Mouse (Mus musculus): ENCODE results near the gene Mns1. TPM values are rescaled to one million over a fixed set of nuclear protein-coding genes. Genes with fewer than 3 reads are reported as not detected.

The Mns1 gene
- polyA plus RNA-seq, 1 experiment from 2014 or later: 13.7 TPM

GRCm38 (mm10) chr9:72403421-72403820, 34.4 kb upstream of the Mns1 start:
- WGBS: 75% methylated on average over 6 of the region's 6 CpGs
- no peaks in the 10 kb centered on the region for H3K36me3 ChIP-seq (ENCODE audit: control insufficient read depth, insufficient read depth, low read length)
- no peaks in the 10 kb centered on the region for H3K27me3 ChIP-seq (replicated peaks; ENCODE audit: control insufficient read depth, insufficient read depth, low read length)
- no peak overlapping the region for H3K4me2 ChIP-seq (ENCODE audit: low read depth, low read length)
- H3K9me3 ChIP-seq (ENCODE audit: control insufficient read depth, low read length): no peaks in the 10 kb centered on the region
- H3K4me3 ChIP-seq (ENCODE audit: low read length): no peak overlapping the region
- no peak overlapping the region for H3K27ac ChIP-seq (ENCODE audit: low read length)
- ATAC-seq: no peak
- H3K9ac ChIP-seq (ENCODE audit: low read depth, low read length): no peak overlapping the region
- no peaks in the 10 kb centered on the region for H3K4me1 ChIP-seq (ENCODE audit: control insufficient read depth, insufficient read depth, low read length)

GRCm38 (mm10) chr9:72404446-72404845, 33.4 kb upstream of the Mns1 start:
- H3K36me3 ChIP-seq (ENCODE audit: control insufficient read depth, insufficient read depth, low read length): no peaks in the 10 kb centered on the region
- no peak overlapping the region for H3K9ac ChIP-seq (ENCODE audit: low read depth, low read length)
- H3K27ac ChIP-seq (ENCODE audit: low read length): no peak overlapping the region
- no peaks in the 10 kb centered on the region for H3K27me3 ChIP-seq (replicated peaks; ENCODE audit: control insufficient read depth, insufficient read depth, low read length)
- H3K4me1 ChIP-seq (ENCODE audit: control insufficient read depth, insufficient read depth, low read length): no peaks in the 10 kb centered on the region
- no peak overlapping the region for H3K4me3 ChIP-seq (ENCODE audit: low read length)
- ATAC-seq: no peak
- no peaks in the 10 kb centered on the region for H3K9me3 ChIP-seq (ENCODE audit: control insufficient read depth, low read length)
- no peak overlapping the region for H3K4me2 ChIP-seq (ENCODE audit: low read depth, low read length)
- 89% methylated on average over 8 of the region's 8 CpGs for WGBS

- H3K27ac ChIP-seq (ENCODE audit: low read length): no peak overlapping the region
- no peaks in the 10 kb centered on the region for H3K4me1 ChIP-seq (ENCODE audit: control insufficient read depth, insufficient read depth, low read length)
- H3K4me2 ChIP-seq (ENCODE audit: low read depth, low read length): no peak overlapping the region
- no peaks in the 10 kb centered on the region for H3K9me3 ChIP-seq (ENCODE audit: control insufficient read depth, low read length)
- H3K27me3 ChIP-seq (replicated peaks; ENCODE audit: control insufficient read depth, insufficient read depth, low read length): no peaks in the 10 kb centered on the region
- no peak overlapping the region for H3K4me3 ChIP-seq (ENCODE audit: low read length)
- H3K9ac ChIP-seq (ENCODE audit: low read depth, low read length): no peak overlapping the region
- no peak for ATAC-seq
- WGBS: 71% methylated on average over 3 of the region's 3 CpGs
- H3K36me3 ChIP-seq (ENCODE audit: control insufficient read depth, insufficient read depth, low read length): no peaks in the 10 kb centered on the region
Observed at GRCm38 (mm10) chr9:72404934-72405333, 32.9 kb upstream of the Mns1 start.

GRCm38 (mm10) chr9:72405882-72406638, 31.8 kb upstream of the Mns1 start:
- 79% methylated on average over 9 of the region's 9 CpGs for WGBS
- Histone ChIP-seq H3K36me3 (ENCODE audit: control insufficient read depth, insufficient read depth, low read length) (no peaks in the 10 kb centered on the region), H3K9me3 (ENCODE audit: control insufficient read depth, low read length) (no peaks in the 10 kb centered on the region), H3K4me2 (ENCODE audit: low read depth, low read length) (no peak overlapping the region), H3K4me1 (ENCODE audit: control insufficient read depth, insufficient read depth, low read length) (no peaks in the 10 kb centered on the region), H3K27me3 (replicated peaks; ENCODE audit: control insufficient read depth, insufficient read depth, low read length) (no peaks in the 10 kb centered on the region), H3K9ac (ENCODE audit: low read depth, low read length) (no peak overlapping the region), H3K27ac (ENCODE audit: low read length) (no peak overlapping the region), H3K4me3 (ENCODE audit: low read length) (no peak overlapping the region)
- no peak for ATAC-seq

- H3K9me3 ChIP-seq (ENCODE audit: control insufficient read depth, low read length): no peaks in the 10 kb centered on the region
- H3K27me3 ChIP-seq (replicated peaks; ENCODE audit: control insufficient read depth, insufficient read depth, low read length): no peaks in the 10 kb centered on the region
- no peaks in the 10 kb centered on the region for H3K4me1 ChIP-seq (ENCODE audit: control insufficient read depth, insufficient read depth, low read length)
- no peak overlapping the region for H3K27ac ChIP-seq (ENCODE audit: low read length)
- peak overlapping the region; percentile 32; the same call in 1 of the 2 replicates for H3K4me3 ChIP-seq (ENCODE audit: low read length)
- 10% methylated on average over 12 of the region's 12 CpGs for WGBS
- no peaks in the 10 kb centered on the region for H3K36me3 ChIP-seq (ENCODE audit: control insufficient read depth, insufficient read depth, low read length)
- peak overlapping the region; percentile 46; the same call in 1 of the 2 replicates for H3K9ac ChIP-seq (ENCODE audit: low read depth, low read length)
- H3K4me2 ChIP-seq (ENCODE audit: low read depth, low read length): peak overlapping the region; percentile 43
- peak; percentile 86 for ATAC-seq
Observed at GRCm38 (mm10) chr9:72408131-72408586, 29.7 kb upstream of the Mns1 start.

- ATAC-seq: peak; percentile 83
- no peaks in the 10 kb centered on the region for H3K9me3 ChIP-seq (ENCODE audit: control insufficient read depth, low read length)
- H3K4me2 ChIP-seq (ENCODE audit: low read depth, low read length): no peak overlapping the region
- no peak overlapping the region for H3K9ac ChIP-seq (ENCODE audit: low read depth, low read length)
- no peak overlapping the region for H3K27ac ChIP-seq (ENCODE audit: low read length)
- no peaks in the 10 kb centered on the region for H3K36me3 ChIP-seq (ENCODE audit: control insufficient read depth, insufficient read depth, low read length)
- H3K27me3 ChIP-seq (replicated peaks; ENCODE audit: control insufficient read depth, insufficient read depth, low read length): no peaks in the 10 kb centered on the region
- no peaks in the 10 kb centered on the region for H3K4me1 ChIP-seq (ENCODE audit: control insufficient read depth, insufficient read depth, low read length)
- 43% methylated on average over 15 of the region's 15 CpGs for WGBS
- no peak overlapping the region for H3K4me3 ChIP-seq (ENCODE audit: low read length)
Observed at GRCm38 (mm10) chr9:72409381-72410225, 28.2 kb upstream of the Mns1 start.

- Histone ChIP-seq H3K36me3 (ENCODE audit: control insufficient read depth, insufficient read depth, low read length) (no peaks in the 10 kb centered on the region), H3K4me2 (ENCODE audit: low read depth, low read length) (no peak overlapping the region), H3K4me3 (ENCODE audit: low read length) (no peak overlapping the region), H3K9me3 (ENCODE audit: control insufficient read depth, low read length) (no peaks in the 10 kb centered on the region), H3K27me3 (replicated peaks; ENCODE audit: control insufficient read depth, insufficient read depth, low read length) (no peaks in the 10 kb centered on the region), H3K9ac (ENCODE audit: low read depth, low read length) (no peak overlapping the region), H3K27ac (ENCODE audit: low read length) (no peak overlapping the region), H3K4me1 (ENCODE audit: control insufficient read depth, insufficient read depth, low read length) (no peaks in the 10 kb centered on the region)
- no peak for ATAC-seq
- 91% methylated on average over 2 of the region's 2 CpGs for WGBS
Observed at GRCm38 (mm10) chr9:72411746-72412145, 26.1 kb upstream of the Mns1 start.

GRCm38 (mm10) chr9:72418443-72418842, 19.4 kb upstream of the Mns1 start:
- peaks cover 3% of the 10 kb centered on the region; the same call in 1 of the 2 replicates for H3K4me1 ChIP-seq (ENCODE audit: control insufficient read depth, insufficient read depth, low read length)
- no peaks in the 10 kb centered on the region for H3K27me3 ChIP-seq (replicated peaks; ENCODE audit: control insufficient read depth, insufficient read depth, low read length)
- no peak overlapping the region for H3K27ac ChIP-seq (ENCODE audit: low read length)
- no peaks in the 10 kb centered on the region for H3K9me3 ChIP-seq (ENCODE audit: control insufficient read depth, low read length)
- 90% methylated on average over 3 of the region's 3 CpGs for WGBS
- no peak for ATAC-seq
- no peak overlapping the region for H3K4me2 ChIP-seq (ENCODE audit: low read depth, low read length)
- H3K36me3 ChIP-seq (ENCODE audit: control insufficient read depth, insufficient read depth, low read length): no peaks in the 10 kb centered on the region
- H3K9ac ChIP-seq (ENCODE audit: low read depth, low read length): no peak overlapping the region
- no peak overlapping the region for H3K4me3 ChIP-seq (ENCODE audit: low read length)

GRCm38 (mm10) chr9:72420490-72420889, 17.3 kb upstream of the Mns1 start:
- Histone ChIP-seq H3K4me3 (ENCODE audit: low read length) (no peak overlapping the region), H3K4me1 (ENCODE audit: control insufficient read depth, insufficient read depth, low read length) (peaks cover 3% of the 10 kb centered on the region; the same call in 1 of the 2 replicates), H3K36me3 (ENCODE audit: control insufficient read depth, insufficient read depth, low read length) (no peaks in the 10 kb centered on the region), H3K9me3 (ENCODE audit: control insufficient read depth, low read length) (no peaks in the 10 kb centered on the region), H3K4me2 (ENCODE audit: low read depth, low read length) (no peak overlapping the region), H3K27ac (ENCODE audit: low read length) (no peak overlapping the region), H3K27me3 (replicated peaks; ENCODE audit: control insufficient read depth, insufficient read depth, low read length) (no peaks in the 10 kb centered on the region), H3K9ac (ENCODE audit: low read depth, low read length) (no peak overlapping the region)
- 72% methylated on average over 3 of the region's 3 CpGs for WGBS
- ATAC-seq: peak; percentile 48; the same call in 1 of the 2 replicates

All from intestine, embryonic 16.5 days (tissue).